Mouse (Mus musculus) limb, embryonic 11.5 days (tissue): ENCODE measurements around the gene Retreg3. TPM values are rescaled to one million over a fixed set of nuclear protein-coding genes. Genes with fewer than 3 reads are reported as not detected.

Source experiments
- ATAC-seq: fragments of 200-750 bp; cut with Nextera tagmentation; 2 replicates; pipeline ENCODE4 v1.8.0; 2017; ENCODE audit warnings: low read depth; ENCODE audit not compliant: insufficient number of reproducible peaks, low FRiP score, low TSS enrichment
- DNase-seq: peaks from one replicate; pipeline ENCODE4 v3.0.0-alpha.2; 2015; ENCODE audit warnings: low spot score
- H3K27ac ChIP-seq: fragments of 300-500 bp; sonication (generic); replicated peaks from 2 replicates; pipeline ENCODE4 v1.5.1; 2014; ENCODE audit warnings: low read depth, mild to moderate bottlenecking, low read length
- H3K27me3 ChIP-seq: fragments of 300-500 bp; sonication (generic); 2 replicates; pipeline ENCODE4 v1.6.1; 2014; ENCODE audit warnings: mild to moderate bottlenecking, low read length, mixed read lengths; ENCODE audit not compliant: control insufficient read depth, insufficient read depth
- H3K36me3 ChIP-seq: fragments of 300-500 bp; sonication (generic); 2 replicates; pipeline ENCODE4 v1.6.1; 2014; ENCODE audit warnings: mild to moderate bottlenecking, low read length, moderate library complexity, mixed read lengths; ENCODE audit not compliant: control insufficient read depth, insufficient read depth
- H3K4me1 ChIP-seq: fragments of 300-500 bp; sonication (generic); 2 replicates; pipeline ENCODE4 v1.6.1; 2014; ENCODE audit warnings: low read length, mixed read lengths; ENCODE audit not compliant: control insufficient read depth, insufficient read depth
- H3K4me2 ChIP-seq: fragments of 300-500 bp; sonication (generic); 2 replicates; pipeline ENCODE4 v1.6.1; 2014; ENCODE audit warnings: low read depth, mild to moderate bottlenecking, moderate library complexity; ENCODE audit not compliant: severe bottlenecking
- H3K4me3 ChIP-seq: fragments of 300-500 bp; sonication (generic); 2 replicates; pipeline ENCODE4 v1.5.1; 2014; ENCODE audit warnings: low read depth, low read length
- H3K9ac ChIP-seq: fragments of 300-500 bp; sonication (generic); 2 replicates; pipeline ENCODE4 v1.6.1; 2014; ENCODE audit warnings: mild to moderate bottlenecking, low read length
- H3K9me3 ChIP-seq: fragments of 300-500 bp; sonication (generic); 2 replicates; pipeline ENCODE4 v1.6.1; 2016; ENCODE audit warnings: low read length; ENCODE audit not compliant: control insufficient read depth
- WGBS: fragments of 180-500 bp; shearing (Covaris S2); extraction: QIAGEN DNeasy Blood & Tissue Kit; methylation state at CpG from one replicate; pipeline ENCODE4 v1.1.7; 2014; 5-methylcytosine and 5-hydroxymethylcytosine counted together
- polyA plus RNA-seq: library from polyadenylated mRNA; unstranded; fragments of >200 nt; fragmentation: Nextera tagmentation; extraction: Ambion mirVana; gene quantifications from 2 replicates; pipeline ENCODE4 v1.2.1, GENCODE M21; 2014

Gene Retreg3
- 10.3 and 10.8 TPM in 2 replicates for polyA plus RNA-seq

DNA sequence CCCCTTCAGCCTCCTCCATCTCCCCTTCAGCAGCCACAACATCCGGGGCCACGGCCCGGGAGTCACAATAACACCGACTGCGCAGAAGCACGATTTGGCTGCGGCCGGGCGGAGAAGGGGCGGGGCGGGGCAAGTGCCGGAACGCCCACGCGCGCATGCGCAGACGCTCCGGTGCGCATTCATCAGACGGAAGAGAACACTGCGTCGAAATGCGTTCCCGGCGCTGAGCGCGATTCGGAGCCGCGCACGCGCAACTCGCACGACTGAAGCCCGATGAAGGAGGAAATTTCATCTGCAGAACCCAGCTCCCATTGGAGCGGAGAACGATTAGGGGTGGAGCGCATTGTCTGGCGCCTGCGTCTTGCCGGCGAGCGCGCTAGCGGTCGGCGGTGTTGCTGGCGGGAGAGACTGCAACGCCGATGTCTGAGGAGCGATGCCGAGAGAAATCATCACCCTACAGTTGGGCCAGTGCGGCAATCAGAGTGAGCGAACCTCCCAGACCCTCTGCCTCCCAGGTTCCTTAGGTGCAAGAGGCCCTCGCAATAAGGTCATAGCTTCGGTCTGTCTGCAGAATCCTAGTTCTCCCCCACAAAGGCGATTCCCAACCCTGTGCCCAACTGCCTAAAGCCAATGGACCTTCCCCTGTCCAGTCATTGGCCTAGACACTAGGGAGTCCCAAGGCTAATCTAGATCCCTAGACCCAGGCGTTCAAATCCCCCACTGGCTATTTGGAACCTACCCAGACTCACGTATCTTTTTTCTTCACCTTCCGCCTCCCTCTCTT is at the start of gene Retreg3, which contains the start of gene Tubg1:
Gene Retreg3, minus strand, starts transcription at position 133 of the 784 bp plus-strand sequence.
Gene Tubg1, plus strand, starts transcription at position 178 of the 784 bp plus-strand sequence.
- H3K4me2 ChIP-seq = peak within 1 kb of the TSS; percentile 93
- H3K4me1 ChIP-seq = peaks cover 12% of the 10 kb centered on the region
- H3K27ac ChIP-seq = peak within 1 kb of the TSS; percentile 86
- ATAC-seq = peak; percentile 91
- DNase-seq = peak; percentile 99
- under 1% methylated on average over 61 of the region's 61 CpGs for WGBS
- H3K36me3 ChIP-seq = no peaks in the 10 kb centered on the region; the same call in 1 of the 2 replicates
- H3K4me3 ChIP-seq = peak within 1 kb of the TSS; percentile 97
- no peaks in the 10 kb centered on the region for H3K27me3 ChIP-seq
- H3K9me3 ChIP-seq = no peaks in the 10 kb centered on the region
- H3K9ac ChIP-seq = peak within 1 kb of the TSS; percentile 92

DNA sequence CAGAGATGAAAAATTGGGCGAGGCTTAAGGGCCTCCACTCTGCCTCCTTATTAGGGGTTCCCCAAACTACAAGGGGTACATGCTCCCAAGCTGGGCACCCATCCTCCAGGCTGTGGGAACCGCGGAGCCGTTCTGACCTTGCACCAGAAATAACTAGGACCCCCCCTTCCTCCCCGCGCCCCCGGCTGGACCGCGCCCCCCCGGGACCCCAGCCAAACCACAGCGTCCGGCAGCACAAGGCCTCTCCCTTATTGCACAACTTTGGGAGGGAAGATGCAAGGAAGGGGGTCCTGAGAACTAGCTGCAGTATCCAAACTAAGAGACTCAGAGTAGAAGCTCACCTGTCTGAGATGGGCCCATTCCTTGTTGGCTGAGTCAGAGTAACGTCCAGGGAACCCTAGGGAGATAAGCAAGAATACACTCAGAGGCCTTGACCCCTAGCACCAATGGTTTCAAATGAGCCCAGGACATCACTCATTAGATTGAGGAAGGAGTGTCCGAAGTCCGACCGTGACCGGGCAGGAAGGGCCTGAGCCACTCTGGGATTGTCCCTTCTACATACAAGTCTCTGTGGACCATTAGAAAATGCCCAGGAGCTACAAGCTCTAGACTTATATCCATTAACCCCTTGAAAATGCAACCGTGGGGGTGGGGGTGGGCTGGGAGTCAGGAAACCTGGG is 48.7 kb upstream of the Retreg3 start:
- DNase-seq (no peak), ATAC-seq (no peak)
- Histone ChIP-seq H3K4me3 (no peak overlapping the region), H3K4me2 (0 out of 2 replicates have a peak overlapping the region, but pooled peaks have one; percentile 2), H3K4me1 (peaks cover 43% of the 10 kb centered on the region), H3K9me3 (no peaks in the 10 kb centered on the region), H3K36me3 (no peaks in the 10 kb centered on the region; the same call in 1 of the 2 replicates), H3K27ac (no peak overlapping the region), H3K9ac (no peak overlapping the region; the same call in 1 of the 2 replicates), H3K27me3 (peaks cover 79% of the 10 kb centered on the region)
- WGBS = 74% methylated on average over 18 of the region's 18 CpGs

DNA sequence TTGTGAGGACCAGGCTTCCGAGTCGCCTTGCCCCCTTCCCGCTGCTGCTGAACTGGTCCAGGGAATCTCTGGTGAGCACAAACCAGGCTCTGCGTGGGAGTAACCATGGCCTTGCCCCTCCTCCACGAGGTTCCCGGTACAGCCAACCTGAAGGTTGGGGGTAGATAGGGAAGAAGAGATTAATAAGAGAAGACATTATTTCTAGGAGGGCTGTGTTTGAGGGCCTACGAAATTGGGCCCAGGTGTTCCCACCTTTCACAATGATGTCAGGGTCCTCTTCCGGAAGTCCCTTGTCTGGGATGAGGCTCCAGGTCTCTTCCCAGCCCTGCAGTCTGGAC is 48.2 kb upstream of the Retreg3 start:
- no peaks in the 10 kb centered on the region for H3K9me3 ChIP-seq
- no peak overlapping the region; the same call in 1 of the 2 replicates for H3K9ac ChIP-seq
- H3K27ac ChIP-seq = no peak overlapping the region
- peaks cover 79% of the 10 kb centered on the region for H3K27me3 ChIP-seq
- no peak overlapping the region for H3K4me3 ChIP-seq
- no peak for ATAC-seq
- no peaks in the 10 kb centered on the region; the same call in 1 of the 2 replicates for H3K36me3 ChIP-seq
- DNase-seq = no peak
- no peak overlapping the region for H3K4me2 ChIP-seq
- peaks cover 38% of the 10 kb centered on the region for H3K4me1 ChIP-seq
- 54% methylated on average over 8 of the region's 8 CpGs for WGBS

DNA sequence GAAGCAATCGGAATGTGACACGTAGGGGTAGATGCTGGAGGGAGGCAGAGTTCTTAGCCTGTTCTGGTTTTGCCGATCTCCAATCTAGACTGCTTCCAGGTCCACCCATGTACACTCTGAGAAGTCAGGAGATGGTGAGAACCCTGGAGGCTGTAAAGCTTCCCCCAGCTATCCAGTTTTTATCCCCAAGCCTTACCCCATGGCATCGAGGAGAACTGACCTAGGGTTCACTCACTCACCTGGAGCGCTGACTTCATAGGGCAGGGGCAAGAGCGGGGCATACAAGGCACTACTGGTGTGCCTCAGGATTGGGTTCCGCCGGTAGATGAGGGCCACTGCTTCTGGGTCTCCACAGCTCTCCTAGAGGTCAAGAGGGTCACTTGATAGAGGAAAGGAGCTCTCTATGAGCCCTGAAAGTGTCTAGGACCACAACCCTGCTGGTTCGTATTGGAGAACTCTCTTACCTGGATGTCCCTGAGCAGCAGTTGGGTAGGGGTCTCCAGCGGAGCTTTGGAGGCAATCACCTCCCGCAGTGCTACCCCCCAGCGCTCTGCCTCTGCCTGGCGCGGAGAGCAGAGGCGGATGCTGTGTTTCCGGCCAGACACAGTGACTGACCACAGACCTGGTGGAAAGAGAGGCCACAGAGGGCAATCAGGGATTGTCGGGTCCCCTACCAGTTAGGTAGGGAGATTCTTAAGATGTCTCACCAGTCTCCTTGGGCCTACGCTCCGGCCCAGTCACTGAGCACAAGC is 47.7 kb upstream of the Retreg3 start:
- 47% methylated on average over 19 of the region's 19 CpGs for WGBS
- Histone ChIP-seq H3K4me1 (peaks cover 35% of the 10 kb centered on the region), H3K4me3 (no peak overlapping the region)

DNA sequence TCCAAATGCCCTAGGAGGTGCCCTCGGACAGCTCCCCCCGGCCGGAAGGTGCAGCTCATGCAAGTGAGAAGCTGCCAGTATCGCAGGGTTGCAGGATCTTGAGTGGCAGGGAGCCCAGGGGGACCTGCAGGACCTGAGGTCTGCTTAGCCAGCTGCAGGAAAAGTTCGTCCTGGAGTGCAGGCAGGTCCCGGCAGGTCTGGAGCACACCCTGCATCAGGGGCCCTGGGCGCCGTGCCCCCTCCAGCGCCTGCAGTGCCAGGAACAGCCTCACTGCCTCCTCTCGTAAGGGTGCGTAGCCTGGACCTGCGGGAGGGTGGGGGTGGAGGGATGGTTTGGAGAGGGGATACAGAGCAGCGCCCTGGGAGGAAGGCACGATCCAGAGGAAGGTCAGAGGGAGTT is 46.7 kb upstream of the Retreg3 start:
- no peaks in the 10 kb centered on the region; the same call in 1 of the 2 replicates for H3K36me3 ChIP-seq
- ATAC-seq (no peak), DNase-seq (peak; percentile 29)
- H3K4me3 ChIP-seq = no peak overlapping the region
- no peak overlapping the region for H3K9ac ChIP-seq
- WGBS = 41% methylated on average over 14 of the region's 14 CpGs
- no peaks in the 10 kb centered on the region for H3K9me3 ChIP-seq
- H3K27me3 ChIP-seq = peaks cover 89% of the 10 kb centered on the region
- H3K27ac ChIP-seq = no peak overlapping the region
- peaks cover 27% of the 10 kb centered on the region for H3K4me1 ChIP-seq
- no peak overlapping the region for H3K4me2 ChIP-seq

More for the DNA sequence above, 47.7 kb upstream of the Retreg3 start:
- H3K9ac ChIP-seq = no peak overlapping the region; the same call in 1 of the 2 replicates
- DNase-seq = no peak
- H3K36me3 ChIP-seq = no peaks in the 10 kb centered on the region; the same call in 1 of the 2 replicates
- H3K9me3 ChIP-seq = no peaks in the 10 kb centered on the region
- no peak overlapping the region for H3K4me2 ChIP-seq
- no peak overlapping the region for H3K27ac ChIP-seq
- H3K27me3 ChIP-seq = peaks cover 82% of the 10 kb centered on the region
- no peak for ATAC-seq

DNA sequence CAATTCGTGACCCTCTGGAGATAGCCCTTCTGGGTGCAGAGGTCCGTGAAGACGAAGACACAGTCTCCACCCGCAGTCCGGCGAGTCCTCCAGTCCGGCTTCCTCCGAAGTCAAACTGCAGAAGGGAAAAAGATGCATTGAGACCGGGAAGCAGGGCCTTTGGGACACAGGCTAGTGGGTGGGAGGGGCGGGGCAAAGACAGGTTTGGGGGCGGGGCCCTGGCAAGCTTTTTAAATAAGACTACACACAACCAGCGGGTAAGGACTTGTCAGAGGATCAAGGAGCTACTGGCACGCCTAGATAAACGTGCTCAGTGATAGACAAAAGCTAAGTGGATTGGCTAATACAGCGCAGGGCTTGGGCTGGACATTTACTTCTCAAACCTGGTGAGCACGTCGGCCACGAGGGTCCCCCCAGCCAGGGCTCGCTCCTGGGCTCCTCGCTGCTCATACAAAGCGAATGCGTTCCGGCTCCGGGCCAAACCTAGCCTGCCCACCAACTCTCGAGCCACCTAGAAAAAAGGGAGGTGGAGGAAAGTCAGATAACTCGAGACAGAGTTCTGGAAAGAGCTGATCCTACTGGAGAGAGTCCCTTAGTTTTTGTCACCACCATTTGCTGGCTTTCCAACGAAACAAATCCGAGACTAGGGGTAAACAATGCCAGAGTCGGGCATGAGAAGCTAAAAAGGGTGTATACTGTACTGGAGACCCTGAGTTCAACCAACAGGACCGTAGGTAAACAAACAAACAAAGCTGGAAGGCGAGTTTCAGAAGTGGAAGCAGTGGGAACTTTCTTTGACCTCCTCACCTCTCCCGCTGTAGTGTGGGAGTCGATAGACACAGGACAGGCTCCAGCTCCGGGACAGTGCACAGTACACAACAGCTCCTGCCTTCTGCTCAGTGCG is 45.2 kb upstream of the Retreg3 start:
- peaks cover 79% of the 10 kb centered on the region for H3K27me3 ChIP-seq
- no peaks in the 10 kb centered on the region for H3K9me3 ChIP-seq
- H3K4me3 ChIP-seq = peak overlapping the region; percentile 32
- peaks cover 18% of the 10 kb centered on the region for H3K4me1 ChIP-seq
- no peaks in the 10 kb centered on the region; the same call in 1 of the 2 replicates for H3K36me3 ChIP-seq
- ATAC-seq (no peak), DNase-seq (peak; percentile 54)
- H3K27ac ChIP-seq = no peak overlapping the region
- peak overlapping the region; percentile 75 for H3K4me2 ChIP-seq
- 4% methylated on average over 35 of the region's 35 CpGs for WGBS
- no peak overlapping the region for H3K9ac ChIP-seq

DNA sequence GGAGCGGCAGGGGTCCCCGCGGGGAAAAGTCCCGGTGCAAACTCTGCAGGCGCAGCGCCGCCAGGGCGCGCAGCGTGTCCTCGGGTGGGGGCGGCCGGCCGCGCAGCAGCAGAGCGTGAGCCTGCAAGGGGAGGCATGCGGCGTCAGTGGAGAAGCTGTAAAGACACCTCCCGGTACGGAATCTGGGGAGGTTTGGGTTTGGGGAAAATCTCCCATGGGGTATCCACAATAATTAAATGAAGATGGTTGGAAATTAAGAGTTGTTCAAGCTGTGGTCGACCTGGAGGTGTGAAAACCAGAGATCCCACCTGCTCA is 44.6 kb upstream of the Retreg3 start:
- Histone ChIP-seq H3K4me3 (peak overlapping the region; percentile 32), H3K27me3 (peaks cover 73% of the 10 kb centered on the region), H3K4me1 (peaks cover 16% of the 10 kb centered on the region), H3K4me2 (peak overlapping the region; percentile 75), H3K9ac (peak overlapping the region; percentile 30; the same call in 1 of the 2 replicates), H3K36me3 (no peaks in the 10 kb centered on the region; the same call in 1 of the 2 replicates), H3K9me3 (no peaks in the 10 kb centered on the region), H3K27ac (no peak overlapping the region)
- under 1% methylated on average over 21 of the region's 21 CpGs for WGBS
- ATAC-seq (no peak), DNase-seq (peak; percentile 41)
